Mouse (Mus musculus): ENCODE results near the gene Polg2. TPM values are rescaled to one million over a fixed set of nuclear protein-coding genes. Genes with fewer than 3 reads are reported as not detected.

The Polg2 gene
- total and polyA plus RNA-seq, 3 experiments: 2.7 to 4.2 (median 3.7) TPM

DNA sequence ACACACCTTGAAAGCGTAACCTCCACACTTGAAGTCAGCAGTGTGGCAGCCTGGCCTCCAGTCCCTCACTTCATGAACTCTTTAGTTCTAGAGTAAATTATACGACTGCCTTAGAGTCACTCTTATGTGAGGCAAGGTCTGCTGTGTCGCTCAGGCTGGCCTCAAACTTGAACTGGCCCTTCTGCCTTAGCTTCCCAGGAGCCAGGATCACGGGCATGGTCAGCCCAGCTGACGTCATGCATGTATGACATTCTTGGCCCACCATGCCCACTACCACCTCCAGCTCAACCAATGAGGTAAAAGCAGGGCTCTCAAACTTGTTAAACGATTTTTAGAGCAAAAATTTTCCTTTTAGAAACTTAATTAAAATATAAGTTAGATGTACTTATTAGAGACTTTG lies 42.1 kb upstream of the Polg2 start:
- H3K4me1 ChIP-seq (ENCODE audit: control insufficient read depth, insufficient read depth, low read length): peaks cover 6% of the 10 kb centered on the region
- peak overlapping the region; percentile 15 for H3K27ac ChIP-seq
- no peak for DNase-seq
- peaks cover 11% of the 10 kb centered on the region for H3K36me3 ChIP-seq (ENCODE audit: control insufficient read depth, insufficient read depth, low read length)
- WGBS: 66% methylated on average over 6 of the region's 6 CpGs
- H3K27me3 ChIP-seq (ENCODE audit: control insufficient read depth, insufficient read depth, low read length): no peaks in the 10 kb centered on the region
- no peak overlapping the region; the same call in 1 of the 2 replicates for H3K9ac ChIP-seq (ENCODE audit: low read depth, low read length)
- H3K79me2 ChIP-seq (replicated peaks; ENCODE audit: control insufficient read depth, insufficient read depth, low read length): no peaks in the 10 kb centered on the region
- H3K4me3 ChIP-seq: no peak overlapping the region
- intact Hi-C loops (cut with DNase I): loop anchor here (2.0 kb wide), 1 partner anchor 25 kb away; no protein-coding TSS in a partner anchor
- TF ChIP-seq POLR2A (IDR thresholded peaks at IDR 0.05; ENCODE audit: insufficient read depth, low read depth, low read length) (no peak), EP300 (IDR thresholded peaks at IDR 0.05; ENCODE audit: insufficient read depth, low read depth, low read length) (no peak), CTCF (IDR thresholded peaks at IDR 0.05) (no peak)

DNA sequence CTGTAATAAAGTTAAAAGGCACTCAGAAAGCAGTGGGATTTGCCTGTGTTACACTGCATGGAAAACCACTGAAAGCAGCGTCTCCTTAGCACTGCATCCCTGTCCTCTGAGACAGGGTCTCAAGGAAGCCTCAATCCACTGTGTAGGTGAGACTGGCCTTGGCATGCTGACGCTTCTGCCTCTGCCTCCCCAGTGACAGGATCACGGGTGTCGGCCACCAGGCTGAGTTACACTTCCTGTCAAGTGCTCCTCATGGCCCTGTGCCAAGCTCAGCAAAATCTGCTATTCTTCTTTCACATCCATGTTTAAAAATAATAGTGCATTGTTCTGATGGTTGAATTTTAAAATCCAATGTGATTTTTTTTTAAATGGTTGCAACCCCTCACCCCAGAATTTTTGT lies 41.6 kb upstream of the Polg2 start:
- Histone ChIP-seq H3K4me1 (ENCODE audit: control insufficient read depth, insufficient read depth, low read length) (peaks cover 6% of the 10 kb centered on the region), H3K27me3 (ENCODE audit: control insufficient read depth, insufficient read depth, low read length) (no peaks in the 10 kb centered on the region), H3K79me2 (replicated peaks; ENCODE audit: control insufficient read depth, insufficient read depth, low read length) (no peaks in the 10 kb centered on the region), H3K27ac (peak overlapping the region; percentile 43), H3K9ac (ENCODE audit: low read depth, low read length) (no peak overlapping the region), H3K36me3 (ENCODE audit: control insufficient read depth, insufficient read depth, low read length) (peaks cover 12% of the 10 kb centered on the region), H3K4me3 (no peak overlapping the region)
- peak; percentile 71 to 78 for DNase-seq
- TF ChIP-seq POLR2A (IDR thresholded peaks at IDR 0.05; ENCODE audit: insufficient read depth, low read depth, low read length): 0 out of 2 replicates have a peak, but pooled peaks have one; percentile 26
- TF ChIP-seq EP300 (IDR thresholded peaks at IDR 0.05; ENCODE audit: insufficient read depth, low read depth, low read length): 0 out of 2 replicates have a peak, but pooled peaks have one; percentile 43
- TF ChIP-seq CTCF (IDR thresholded peaks at IDR 0.05): no peak
- WGBS: 24% methylated on average over 4 of the region's 4 CpGs
- intact Hi-C loops (cut with DNase I): loop anchor here (2.0 kb wide), 1 partner anchor 24 kb away; no protein-coding TSS in a partner anchor

DNA sequence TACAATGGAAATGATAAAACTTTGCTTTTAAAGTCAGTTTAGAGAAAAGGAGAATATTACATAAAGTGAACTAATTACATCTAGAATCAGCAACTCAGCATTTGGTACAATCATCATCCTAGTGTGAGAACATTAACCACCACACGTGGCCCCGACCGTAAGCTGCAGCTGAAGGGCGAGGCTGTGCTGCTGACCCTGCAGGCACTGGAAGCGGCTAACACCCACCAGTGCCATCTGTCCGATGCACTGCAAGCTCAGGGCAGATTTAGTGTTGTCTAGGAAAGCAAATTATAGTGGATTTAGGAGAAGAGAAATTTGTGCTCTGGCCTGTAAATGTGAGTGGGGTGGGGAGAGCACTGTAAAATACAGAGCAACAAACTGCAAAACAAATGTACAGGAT lies 40.9 kb upstream of the Polg2 start:
- DNase-seq: no peak
- WGBS: 80% methylated on average over 6 of the region's 6 CpGs
- Histone ChIP-seq H3K4me1 (ENCODE audit: control insufficient read depth, insufficient read depth, low read length) (peaks cover 6% of the 10 kb centered on the region), H3K4me3 (no peak overlapping the region), H3K36me3 (ENCODE audit: control insufficient read depth, insufficient read depth, low read length) (peaks cover 15% of the 10 kb centered on the region), H3K27ac (peak overlapping the region; percentile 43), H3K27me3 (ENCODE audit: control insufficient read depth, insufficient read depth, low read length) (no peaks in the 10 kb centered on the region), H3K9ac (ENCODE audit: low read depth, low read length) (no peak overlapping the region), H3K79me2 (replicated peaks; ENCODE audit: control insufficient read depth, insufficient read depth, low read length) (no peaks in the 10 kb centered on the region)
- no peak for TF ChIP-seq EP300 (IDR thresholded peaks at IDR 0.05; ENCODE audit: insufficient read depth, low read depth, low read length)
- no peak for TF ChIP-seq POLR2A (IDR thresholded peaks at IDR 0.05; ENCODE audit: insufficient read depth, low read depth, low read length)
- no peak for TF ChIP-seq CTCF (IDR thresholded peaks at IDR 0.05)
- intact Hi-C loops (cut with DNase I): loop anchor here (2.0 kb wide), 1 partner anchor 23 kb away; no protein-coding TSS in a partner anchor

DNA sequence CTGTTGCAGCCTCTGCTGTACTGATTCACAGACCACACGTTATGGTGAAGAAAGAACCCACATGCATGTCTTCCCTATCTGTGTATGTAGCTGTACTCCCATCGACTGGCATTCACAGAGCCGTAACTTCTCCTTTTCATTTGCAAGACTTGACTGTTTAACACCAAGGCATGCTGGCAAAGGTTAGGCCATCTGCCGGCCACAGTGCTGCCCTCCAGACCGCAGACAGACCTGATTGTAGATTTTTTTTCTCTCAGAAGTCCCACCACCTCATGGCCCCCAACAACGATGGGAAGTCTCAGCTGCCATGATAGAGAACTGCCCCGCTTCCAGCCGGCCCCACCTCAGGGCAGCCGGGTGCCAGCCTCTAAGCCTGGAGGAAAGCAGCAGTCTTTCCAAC lies 40.3 kb upstream of the Polg2 start:
- WGBS: 80% methylated on average over 9 of the region's 9 CpGs
- intact Hi-C loops (cut with DNase I): no loop called here
- Histone ChIP-seq H3K27ac (no peak overlapping the region; the same call in 1 of the 2 replicates), H3K9ac (ENCODE audit: low read depth, low read length) (no peak overlapping the region), H3K27me3 (ENCODE audit: control insufficient read depth, insufficient read depth, low read length) (no peaks in the 10 kb centered on the region), H3K4me3 (no peak overlapping the region), H3K36me3 (ENCODE audit: control insufficient read depth, insufficient read depth, low read length) (peaks cover 15% of the 10 kb centered on the region), H3K4me1 (ENCODE audit: control insufficient read depth, insufficient read depth, low read length) (peaks cover 6% of the 10 kb centered on the region), H3K79me2 (replicated peaks; ENCODE audit: control insufficient read depth, insufficient read depth, low read length) (no peaks in the 10 kb centered on the region)
- TF ChIP-seq EP300 (IDR thresholded peaks at IDR 0.05; ENCODE audit: insufficient read depth, low read depth, low read length) (no peak), POLR2A (IDR thresholded peaks at IDR 0.05; ENCODE audit: insufficient read depth, low read depth, low read length) (no peak), CTCF (IDR thresholded peaks at IDR 0.05) (no peak)
- no peak for DNase-seq

DNA sequence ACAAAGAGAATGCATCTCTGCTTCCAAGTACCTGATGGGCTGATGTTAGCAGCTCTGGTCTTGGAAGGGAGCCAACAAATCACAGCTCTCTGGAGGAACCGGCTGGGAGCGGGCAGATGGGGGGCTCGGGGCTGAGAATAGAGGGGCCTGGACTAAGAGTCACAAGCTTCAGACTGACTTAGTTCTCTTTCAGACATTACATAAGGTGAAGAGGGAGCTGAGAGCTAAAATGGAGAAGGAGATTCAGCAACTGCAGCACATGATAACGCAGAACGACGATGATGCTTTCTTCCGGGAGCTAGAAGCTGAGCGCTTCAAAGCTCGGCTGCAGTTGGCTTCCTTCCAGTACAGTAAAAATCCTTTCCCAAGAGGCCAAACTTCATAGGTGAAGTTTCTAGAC lies 39.0 kb upstream of the Polg2 start:
- Histone ChIP-seq H3K79me2 (replicated peaks; ENCODE audit: control insufficient read depth, insufficient read depth, low read length) (no peaks in the 10 kb centered on the region), H3K9ac (ENCODE audit: low read depth, low read length) (no peak overlapping the region), H3K27ac (no peak overlapping the region; the same call in 1 of the 2 replicates), H3K4me1 (ENCODE audit: control insufficient read depth, insufficient read depth, low read length) (peaks cover 6% of the 10 kb centered on the region), H3K27me3 (ENCODE audit: control insufficient read depth, insufficient read depth, low read length) (no peaks in the 10 kb centered on the region), H3K36me3 (ENCODE audit: control insufficient read depth, insufficient read depth, low read length) (peaks cover 17% of the 10 kb centered on the region), H3K4me3 (no peak overlapping the region)
- 26% methylated on average over 9 of the region's 9 CpGs for WGBS
- TF ChIP-seq CTCF (IDR thresholded peaks at IDR 0.05): no peak
- TF ChIP-seq EP300 (IDR thresholded peaks at IDR 0.05; ENCODE audit: insufficient read depth, low read depth, low read length): no peak
- no peak for TF ChIP-seq POLR2A (IDR thresholded peaks at IDR 0.05; ENCODE audit: insufficient read depth, low read depth, low read length)
- DNase-seq: no peak
- intact Hi-C loops (cut with DNase I): no loop called here

DNA sequence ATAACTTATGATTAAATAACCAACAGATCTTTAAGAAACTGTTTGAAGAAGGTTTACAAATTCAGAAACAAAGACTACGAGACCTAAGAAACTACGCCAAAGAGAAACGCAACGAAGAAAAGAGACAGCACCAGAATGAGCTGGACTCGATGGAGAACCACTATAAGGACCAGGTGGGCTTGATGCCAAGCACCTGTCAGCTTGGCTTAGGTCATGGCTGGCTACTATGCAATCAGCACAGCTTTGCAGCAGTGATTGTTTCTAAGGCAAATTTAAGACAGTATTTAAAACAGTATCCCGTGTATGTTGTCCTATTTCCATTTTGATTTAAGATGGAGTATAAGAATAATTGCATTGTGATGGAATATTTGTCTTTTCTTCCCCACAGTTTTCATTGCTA lies 38.5 kb upstream of the Polg2 start:
- no peak for DNase-seq
- Histone ChIP-seq H3K27ac (no peak overlapping the region), H3K79me2 (replicated peaks; ENCODE audit: control insufficient read depth, insufficient read depth, low read length) (no peaks in the 10 kb centered on the region), H3K9ac (ENCODE audit: low read depth, low read length) (no peak overlapping the region), H3K4me3 (no peak overlapping the region), H3K36me3 (ENCODE audit: control insufficient read depth, insufficient read depth, low read length) (peaks cover 17% of the 10 kb centered on the region), H3K4me1 (ENCODE audit: control insufficient read depth, insufficient read depth, low read length) (peaks cover 6% of the 10 kb centered on the region), H3K27me3 (ENCODE audit: control insufficient read depth, insufficient read depth, low read length) (no peaks in the 10 kb centered on the region)
- intact Hi-C loops (cut with DNase I): no loop called here
- TF ChIP-seq CTCF (IDR thresholded peaks at IDR 0.05) (no peak), POLR2A (IDR thresholded peaks at IDR 0.05; ENCODE audit: insufficient read depth, low read depth, low read length) (no peak), EP300 (IDR thresholded peaks at IDR 0.05; ENCODE audit: insufficient read depth, low read depth, low read length) (no peak)
- WGBS: 77% methylated on average over 6 of the region's 6 CpGs

All from heart, adult 2 months (tissue).